Mouse (Mus musculus): ENCODE measurements around the gene Ift22.
"Not testable (repeated sequence)": the region's sequence is repeated elsewhere in the genome, so short reads cannot be mapped to it uniquely, and the experiment has no call there.

Ift22 gene

DNA sequence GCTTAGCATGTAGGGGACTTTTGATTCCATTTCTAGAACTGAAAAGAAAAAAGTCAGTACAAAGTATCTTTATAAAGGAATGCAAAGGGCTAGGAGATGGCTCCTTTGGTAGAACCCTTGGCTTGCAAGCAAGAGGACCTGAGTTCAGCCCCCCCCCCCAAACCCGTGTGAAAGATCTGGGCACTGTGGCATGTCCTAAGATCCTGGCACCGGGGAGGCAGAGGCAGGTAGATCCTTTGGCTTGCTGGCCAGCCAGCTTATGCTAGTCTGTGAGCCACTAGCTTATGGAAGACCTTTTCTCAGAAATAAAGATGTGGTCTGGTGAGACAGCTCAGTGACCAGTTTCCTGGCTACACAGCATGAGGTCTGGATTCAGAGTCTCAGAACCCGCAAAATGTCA lies 6.2 kb downstream of the Ift22 start:
- DNase-seq, result peak; percentile 57

DNA sequence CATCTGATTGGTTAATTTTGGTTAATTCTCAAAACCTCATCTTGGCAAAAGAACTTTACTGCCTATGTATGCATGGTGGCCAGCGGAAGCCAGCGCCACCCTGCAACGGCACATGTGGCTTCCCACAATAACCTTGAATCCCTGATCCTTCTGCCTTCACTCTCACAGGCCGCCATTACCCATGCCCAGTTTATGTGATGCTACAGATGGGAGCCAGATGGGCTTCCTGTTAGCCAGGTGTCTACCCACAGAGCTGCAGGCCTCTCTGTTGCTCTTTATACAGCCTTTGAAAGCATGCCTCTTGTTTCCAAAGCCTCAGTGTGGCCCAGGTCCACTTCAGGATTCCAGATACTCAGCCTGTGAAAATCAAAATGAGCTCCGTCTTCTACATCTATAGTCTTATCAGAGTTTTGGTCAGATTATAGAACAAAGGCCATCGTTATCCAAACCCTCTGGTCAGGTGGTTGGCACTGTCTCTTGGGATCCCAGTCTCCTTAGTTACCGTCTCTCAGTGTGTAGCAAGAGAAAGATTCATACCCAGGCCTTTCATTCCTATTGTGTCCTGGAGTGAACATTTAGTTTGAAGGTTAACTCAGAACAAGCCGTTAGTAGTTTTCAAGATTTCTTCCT lies 9.8 kb downstream of the Ift22 start:
- peak; percentile 79 for DNase-seq

DNA sequence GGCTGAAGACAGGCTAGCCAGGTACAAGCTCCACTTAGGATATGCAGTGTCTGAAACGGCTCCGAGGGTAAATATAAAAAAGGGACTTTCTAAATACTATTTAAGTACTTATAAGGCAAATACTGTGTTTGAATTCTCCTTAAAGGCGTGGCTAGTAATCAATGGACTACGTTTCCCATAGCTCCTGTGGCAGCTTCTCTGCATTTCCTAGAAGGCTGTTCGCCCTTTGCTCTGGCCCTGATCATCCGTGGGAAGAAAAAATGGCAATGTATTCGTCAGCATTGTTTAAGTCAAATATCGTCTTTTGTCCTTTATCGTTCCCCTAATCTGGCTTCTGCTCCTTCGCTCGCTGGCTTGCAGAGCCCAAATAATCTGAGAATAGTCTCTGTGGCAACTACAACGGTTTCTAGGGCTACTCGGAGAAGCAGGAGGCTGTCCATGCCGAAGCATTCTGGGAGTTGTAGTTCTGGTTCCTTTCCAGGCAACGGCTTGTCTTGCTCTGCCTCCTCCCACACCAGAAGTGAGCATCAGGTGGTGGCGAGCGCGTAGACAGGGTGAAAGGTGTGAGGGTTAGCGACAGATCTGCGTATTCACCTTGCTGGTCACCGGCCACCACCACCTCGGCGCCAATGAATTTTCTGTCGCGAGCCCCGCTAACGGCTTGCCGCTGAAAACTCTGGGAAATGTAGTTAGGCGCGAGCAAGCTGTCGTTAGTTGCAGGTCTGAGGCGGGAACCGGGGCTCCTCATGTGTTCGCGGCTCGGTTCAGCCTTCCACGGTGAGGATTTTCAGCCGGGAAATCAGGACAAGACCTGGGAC lies 10.9 kb downstream of the Ift22 start:
- peak; percentile 98 for DNase-seq

DNA sequence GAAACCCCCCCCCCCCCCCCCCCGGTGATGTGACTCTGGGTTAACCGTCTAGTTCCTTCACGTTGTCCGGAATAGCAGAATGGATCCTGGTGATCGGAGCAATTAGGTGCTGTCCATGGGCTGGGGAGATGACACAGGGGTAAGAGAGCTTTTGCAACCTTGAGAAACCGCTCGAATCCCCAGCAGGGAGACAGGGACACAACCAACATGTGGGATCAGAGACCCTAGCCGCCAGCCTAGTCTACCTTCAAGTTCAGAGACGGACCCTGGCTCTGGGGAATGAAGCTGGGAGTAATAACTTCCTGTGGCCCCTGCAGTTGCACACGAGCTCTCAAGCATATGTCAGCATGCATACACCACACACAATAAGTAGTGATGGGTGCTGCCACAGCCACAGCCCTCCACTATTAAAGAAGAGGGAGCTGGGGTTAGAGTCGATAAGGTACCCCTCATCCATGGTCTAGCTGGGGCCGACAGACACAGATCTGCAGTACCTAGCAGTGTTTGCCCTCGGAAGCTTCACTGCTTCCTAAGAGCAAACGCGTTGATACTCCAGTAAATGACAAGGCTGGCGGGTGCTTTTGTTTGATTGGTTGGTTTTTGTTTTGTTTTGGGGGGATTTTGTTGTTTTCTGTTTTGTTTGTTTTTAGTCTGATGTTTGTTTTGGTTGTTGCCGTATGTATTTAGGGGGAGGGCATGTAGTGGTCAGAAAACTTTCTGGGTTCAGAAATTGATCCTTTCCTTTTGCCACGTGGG lies 11.8 kb downstream of the Ift22 start:
- no peak for DNase-seq

DNA sequence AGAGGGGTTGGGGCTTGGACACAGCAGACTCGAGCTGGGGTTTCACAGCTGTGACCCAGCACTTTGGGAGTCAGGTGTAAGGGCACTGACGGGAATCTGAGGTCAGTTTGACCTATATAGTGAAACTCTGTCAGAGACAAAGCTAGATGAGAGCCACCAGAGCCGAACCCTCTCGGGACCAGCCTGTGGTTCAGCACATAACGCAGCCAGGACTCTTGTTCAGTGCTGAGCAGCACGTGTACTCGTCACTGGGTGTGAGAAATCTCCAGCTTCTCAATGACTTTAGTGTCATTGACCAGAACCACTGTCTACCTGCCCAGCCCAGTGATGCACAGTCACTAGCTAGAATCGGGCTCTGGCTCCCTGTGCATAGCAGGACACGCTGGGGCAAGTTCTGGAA lies 14.9 kb downstream of the Ift22 start:
- peak; percentile 77 for DNase-seq

DNA sequence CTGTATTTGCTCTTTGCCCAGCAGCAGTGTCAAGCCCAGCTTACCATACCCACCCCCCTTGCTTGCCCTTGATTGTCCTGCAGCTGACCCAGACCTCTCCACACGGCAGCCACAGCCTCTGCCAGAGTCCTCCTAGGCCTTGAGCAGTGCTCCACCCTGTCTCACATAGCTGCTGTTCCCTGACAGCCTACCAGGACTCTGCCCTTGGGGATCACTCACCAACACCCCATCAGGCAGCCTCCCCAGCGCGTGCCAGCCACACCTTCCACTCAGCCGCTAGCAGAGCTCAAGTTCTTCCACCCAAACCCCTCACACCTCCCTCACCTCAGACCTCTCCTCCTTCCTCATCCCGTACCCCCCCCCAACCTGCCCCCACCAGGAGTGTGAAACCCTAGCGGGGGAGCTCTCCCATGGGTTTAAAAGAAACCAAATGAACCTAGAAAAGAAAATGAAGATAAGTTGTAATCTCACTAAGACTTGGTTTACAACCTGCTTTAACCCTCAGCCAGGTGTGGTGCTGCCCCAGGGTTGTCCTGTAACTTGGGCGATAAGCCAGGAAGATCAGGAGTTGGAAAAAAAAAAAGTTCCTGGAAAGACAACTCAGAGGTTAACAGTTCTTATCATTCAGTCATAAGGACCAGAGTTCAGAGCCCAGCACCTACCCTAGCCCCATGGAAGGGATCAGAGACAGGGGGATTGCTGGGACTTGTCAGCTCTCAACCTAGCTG lies 16.0 kb downstream of the Ift22 start:
- peak; percentile 89 for DNase-seq

DNA sequence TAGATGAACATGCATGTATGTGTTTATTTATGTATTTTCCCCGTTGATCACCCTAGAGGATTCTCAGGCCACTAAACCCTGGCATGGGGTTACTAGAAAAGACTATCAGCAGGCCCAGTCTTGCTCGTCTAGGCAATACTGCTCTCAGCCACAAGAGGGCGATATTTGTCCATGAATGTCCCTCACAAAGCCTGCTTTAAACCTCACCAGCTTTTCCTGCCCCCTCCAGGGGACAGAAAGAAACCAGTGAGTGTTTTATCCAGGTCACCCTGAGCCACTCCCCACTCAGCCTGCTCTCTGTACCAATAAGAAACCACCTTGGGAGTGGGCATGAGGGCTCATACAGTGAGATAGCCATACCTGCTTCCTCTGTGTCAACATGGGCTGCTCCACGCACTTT lies 21.1 kb downstream of the Ift22 start:
- peak; percentile 95 for DNase-seq

DNA sequence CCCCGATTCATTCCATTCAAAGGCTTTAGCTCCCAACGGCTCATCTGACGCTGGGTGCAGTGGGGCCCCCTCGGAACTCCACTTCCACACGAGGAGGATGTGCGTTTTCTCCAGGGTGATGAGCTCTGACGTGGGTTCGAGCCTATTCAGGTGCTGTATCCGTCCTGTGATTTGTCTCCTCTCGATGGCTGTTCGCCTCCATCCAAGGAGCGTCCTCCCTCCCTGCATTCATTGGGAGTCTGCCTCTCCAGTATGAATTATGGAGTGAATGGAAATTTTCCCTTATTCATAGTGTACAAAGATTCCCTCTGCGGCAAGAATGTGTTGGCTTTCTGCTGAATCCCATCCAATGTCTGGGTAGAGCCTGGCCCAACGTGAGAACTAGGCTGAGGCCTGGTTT lies 23.9 kb downstream of the Ift22 start:
- DNase-seq, result no peak

DNA sequence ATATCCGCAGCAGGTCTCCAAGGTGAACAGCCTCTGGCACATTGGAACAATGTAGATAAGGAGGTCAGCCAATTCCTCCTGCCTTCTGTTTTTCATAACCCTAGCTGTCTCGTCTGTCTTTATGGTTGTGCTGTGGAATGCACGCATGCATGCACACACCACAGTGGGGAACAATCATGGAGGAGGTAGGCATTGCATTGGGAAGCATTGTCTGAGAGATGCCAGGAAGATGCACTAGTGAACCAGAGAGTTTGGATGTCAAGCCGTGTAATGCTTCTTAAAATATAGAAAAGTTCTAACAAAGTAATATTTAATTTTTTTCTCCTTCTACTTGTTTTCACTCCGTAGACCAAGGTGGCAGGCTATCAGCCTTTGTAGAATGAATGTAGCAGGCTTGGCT lies 25.0 kb downstream of the Ift22 start:
- DNase-seq, result no peak

DNA sequence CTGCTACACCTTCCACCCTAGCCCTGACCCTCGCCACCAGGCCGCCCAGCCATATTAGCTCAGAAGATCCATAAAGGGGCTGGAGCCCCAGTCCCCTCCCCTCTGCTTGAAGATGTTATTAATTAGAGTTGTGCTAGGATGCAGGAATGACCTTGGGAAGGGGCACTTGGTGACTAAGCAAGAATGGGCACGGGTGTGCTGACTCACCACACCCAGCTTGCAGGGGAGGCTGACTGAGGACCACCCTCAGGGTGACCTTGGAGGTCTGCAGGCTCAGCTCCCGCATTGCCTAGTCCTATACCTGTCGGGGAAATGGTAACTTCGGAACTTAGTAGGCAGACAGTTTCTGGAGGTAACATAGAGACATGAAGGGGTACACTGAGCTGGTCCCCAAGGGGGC lies 26.0 kb downstream of the Ift22 start:
- DNase-seq, result no peak

DNA sequence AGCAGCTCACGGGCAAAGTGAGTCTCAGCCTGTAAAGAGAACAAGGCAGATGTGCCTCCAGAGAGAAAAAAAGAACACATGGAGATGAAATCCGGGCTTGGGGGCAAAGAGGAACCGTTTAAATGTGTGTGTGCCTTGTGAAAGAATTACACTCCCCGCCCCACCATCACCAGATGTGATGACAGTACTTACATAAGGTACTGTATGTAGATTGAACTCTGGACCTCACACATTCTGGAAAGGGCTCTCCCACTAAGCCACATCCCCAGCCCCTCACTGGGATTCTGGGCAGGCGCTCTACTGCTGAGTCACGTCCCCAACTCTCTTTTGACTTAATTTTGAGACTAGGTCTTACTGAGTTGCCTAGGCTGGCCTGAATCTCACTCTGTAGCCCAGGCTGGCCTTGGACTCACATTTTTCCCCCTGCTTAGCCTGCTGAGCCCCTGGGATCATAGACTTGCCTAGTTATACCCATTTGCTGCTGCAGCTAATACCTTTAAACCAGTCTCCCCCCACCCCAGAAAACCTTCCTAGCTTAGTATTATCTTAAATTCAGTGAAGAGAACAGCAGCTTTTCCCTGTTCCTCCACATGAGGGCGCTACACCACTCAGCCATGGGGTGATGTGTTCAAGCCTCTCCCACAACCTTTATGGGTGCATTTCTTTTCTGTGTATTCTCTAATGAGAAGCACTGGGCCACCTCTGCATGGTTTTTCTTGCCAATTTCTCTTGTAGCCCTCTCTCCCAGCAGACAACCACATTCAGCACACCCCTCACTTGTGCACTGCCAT lies 28.1 kb downstream of the Ift22 start:
- no peak for DNase-seq

DNA sequence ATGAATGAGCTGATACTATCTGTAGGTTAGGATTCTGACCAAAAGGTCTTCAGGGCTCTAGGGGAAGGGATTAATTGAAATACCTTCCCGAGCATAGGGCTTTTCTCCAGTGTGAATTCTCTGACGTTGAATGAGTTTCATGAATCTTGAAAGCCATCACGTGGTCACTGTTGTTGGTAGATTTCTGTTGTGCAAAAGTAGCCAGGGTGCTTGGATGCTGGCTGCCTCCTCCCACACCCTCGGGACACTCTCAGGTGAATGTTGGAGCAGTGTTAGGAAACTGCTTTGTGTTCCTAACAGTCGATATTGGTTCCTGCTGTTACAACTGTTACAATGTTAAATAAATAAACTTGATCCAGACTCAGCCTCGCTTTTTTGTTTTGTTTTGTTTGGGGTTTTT lies 28.8 kb downstream of the Ift22 start:
- no peak for DNase-seq

DNA sequence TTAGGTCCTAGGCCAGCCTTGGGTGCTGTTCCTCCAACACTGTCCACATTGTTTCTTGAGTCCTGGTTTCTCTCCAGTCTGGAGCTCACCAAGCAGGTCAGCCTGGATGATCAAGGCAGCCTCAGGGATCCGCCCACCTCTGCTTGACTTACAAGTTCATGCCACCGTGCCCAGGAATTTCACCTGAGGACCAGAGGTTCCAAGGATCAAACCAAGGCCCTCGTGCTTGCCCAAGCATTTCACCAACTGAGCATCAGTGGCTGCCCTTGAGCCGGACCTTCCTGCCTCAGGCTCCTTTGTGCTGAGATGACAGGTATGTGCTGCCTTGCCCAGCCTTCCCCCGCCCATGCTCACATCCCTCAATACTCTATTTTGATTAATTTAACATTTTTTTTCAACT lies 29.7 kb downstream of the Ift22 start:
- no peak for DNase-seq

DNA sequence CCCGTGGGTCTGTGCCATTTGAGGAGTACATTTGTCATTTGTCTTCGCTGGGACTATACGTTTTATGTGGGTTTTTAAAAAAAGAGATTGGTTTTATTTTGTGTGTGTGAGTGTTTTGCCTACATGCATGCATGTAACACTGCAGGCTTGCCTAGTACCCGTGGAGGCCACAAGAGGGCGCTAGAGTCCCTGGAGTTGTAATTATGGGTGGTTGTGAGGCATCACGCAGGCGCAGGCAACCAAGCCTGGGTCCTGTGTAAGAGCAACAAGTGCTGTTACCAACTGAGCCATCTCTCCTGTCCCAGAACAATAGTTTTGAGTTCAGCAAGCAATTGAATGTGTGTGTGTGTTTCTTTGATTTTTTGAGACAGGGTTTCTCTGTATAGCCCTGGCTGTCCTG lies 31.3 kb downstream of the Ift22 start:
- no peak for DNase-seq

DNA sequence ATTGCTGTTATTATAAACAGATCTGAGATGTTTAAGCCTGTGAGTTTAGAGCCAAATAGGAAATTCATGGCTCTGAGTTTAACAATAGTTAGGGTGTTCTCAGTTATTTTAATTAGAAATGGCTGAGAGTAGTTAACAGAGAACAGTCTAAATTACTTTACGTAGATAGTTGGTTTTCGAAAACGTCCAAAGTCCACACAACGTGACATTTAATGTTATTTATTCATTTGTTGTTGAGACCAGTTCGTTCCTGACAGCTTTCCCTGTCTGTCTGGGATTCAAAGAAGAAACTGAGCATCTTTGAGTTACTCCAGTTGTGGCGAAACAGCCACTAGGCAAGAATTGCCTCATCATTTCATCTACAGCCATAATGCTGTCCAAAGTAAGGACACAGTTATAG lies 32.1 kb downstream of the Ift22 start:
- not testable (repeated sequence) for DNase-seq

DNA sequence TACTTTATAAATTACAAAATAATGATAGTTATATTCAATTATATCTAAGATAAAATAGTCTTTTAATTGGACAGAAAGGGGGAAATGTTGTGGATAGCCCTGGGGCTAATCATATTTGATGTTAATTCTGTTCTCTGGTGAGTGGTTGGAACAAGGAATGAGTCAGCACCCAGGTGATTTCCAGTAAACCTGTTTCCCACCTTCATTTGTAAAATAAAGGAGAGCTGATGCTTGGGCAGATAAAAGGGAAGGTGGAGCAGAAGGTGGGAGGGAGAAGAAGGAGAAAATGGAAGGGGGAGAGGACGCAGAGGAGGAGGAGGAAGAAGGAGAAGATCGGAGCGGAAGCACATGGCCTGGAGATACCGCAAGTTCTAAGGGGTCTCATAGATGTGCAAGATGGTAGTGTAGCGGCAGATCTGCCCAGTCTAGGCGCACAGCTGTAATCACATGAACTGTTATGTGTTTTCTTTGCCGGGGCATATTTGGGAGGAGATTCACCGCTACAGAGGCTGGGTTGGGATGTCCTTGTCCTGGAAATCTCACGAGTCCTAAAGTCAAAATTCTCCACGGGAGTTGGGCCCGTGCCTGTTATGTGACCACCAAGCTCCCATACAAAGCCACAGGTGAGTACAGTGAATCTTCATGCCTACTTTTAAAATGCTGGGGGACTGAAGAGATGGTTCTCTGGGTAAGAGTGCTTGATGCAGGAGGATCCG lies 33.1 kb downstream of the Ift22 start:
- DNase-seq, result no peak

DNA sequence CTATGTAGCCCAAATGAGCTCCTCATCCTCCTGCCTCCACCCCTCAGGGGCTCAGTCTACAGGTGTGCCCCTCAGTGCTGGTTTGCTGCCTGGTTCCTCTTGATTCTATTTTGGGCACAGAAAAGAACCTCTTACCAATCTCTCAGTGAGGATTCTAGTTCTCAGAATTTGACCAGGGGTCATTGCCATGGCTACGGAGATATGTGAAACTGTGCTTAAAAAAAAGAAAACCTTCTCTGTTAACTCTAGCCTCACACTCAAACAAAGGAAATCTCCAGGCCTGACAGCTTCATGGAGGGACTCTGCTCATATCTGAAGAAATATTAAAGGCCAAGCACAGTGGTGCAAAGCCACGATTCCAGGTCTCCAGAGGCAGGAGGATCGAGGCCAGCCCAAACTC lies 34.8 kb downstream of the Ift22 start:
- no peak for DNase-seq

DNA sequence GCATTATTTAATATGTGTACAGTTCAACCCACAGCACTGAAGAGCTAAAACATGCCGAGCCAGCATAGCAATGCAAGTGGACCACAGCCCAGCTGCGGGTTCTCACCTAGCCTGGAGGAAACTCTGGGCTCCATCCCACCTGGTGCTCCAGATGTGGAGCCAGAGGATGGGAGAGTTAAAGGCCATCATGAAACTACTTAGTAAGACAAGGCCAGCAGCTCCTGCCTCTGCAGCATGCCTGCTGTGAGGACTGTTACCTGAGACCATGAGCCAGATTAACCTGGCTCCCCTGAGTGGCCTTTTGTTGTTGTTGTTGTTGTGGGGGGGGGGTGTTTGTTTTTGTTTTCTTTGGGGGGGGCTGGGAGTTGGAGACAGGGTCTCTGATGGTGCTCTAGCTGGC lies 35.4 kb downstream of the Ift22 start:
- DNase-seq, result no peak

DNA sequence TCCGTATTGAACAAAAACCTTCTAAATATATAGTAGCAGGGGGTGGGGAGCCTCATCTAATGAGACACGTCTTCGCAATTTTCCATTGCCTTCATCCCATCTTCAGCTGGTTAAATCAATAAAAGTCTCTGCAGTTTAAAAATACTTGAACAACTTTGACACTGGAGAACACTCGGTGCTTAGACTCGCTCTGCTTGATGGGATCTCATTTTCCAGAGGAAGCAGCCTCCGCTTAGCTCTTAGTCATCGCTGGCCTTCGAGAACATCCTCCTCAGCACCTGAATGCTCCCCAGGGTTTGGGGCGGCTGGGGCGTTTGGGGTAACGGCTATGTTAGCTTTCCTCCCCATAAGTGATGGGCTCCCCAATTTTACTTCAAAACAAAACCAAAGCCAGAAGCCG lies 37.1 kb downstream of the Ift22 start:
- DNase-seq, result no peak

DNA sequence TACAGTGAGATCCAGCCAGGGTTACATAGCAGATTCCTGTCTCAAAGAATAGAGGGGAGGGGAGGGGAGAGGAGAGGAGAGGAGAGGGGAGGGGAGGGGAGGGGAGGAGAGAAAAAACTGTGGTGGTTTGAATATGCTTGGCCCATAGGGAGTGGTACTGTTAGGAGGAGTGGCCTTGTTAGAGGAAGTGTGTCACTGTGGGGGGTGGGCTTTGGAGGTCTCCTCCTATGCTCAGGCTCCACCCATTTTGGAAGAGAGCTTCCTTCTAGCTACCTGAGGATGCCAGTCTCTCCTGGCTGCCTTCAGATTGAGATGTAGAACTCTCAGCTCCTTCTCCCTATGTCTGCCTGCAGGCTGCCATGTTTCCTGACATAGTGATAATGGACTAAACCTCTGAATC lies 39.9 kb downstream of the Ift22 start:
- DNase-seq, result no peak

DNA sequence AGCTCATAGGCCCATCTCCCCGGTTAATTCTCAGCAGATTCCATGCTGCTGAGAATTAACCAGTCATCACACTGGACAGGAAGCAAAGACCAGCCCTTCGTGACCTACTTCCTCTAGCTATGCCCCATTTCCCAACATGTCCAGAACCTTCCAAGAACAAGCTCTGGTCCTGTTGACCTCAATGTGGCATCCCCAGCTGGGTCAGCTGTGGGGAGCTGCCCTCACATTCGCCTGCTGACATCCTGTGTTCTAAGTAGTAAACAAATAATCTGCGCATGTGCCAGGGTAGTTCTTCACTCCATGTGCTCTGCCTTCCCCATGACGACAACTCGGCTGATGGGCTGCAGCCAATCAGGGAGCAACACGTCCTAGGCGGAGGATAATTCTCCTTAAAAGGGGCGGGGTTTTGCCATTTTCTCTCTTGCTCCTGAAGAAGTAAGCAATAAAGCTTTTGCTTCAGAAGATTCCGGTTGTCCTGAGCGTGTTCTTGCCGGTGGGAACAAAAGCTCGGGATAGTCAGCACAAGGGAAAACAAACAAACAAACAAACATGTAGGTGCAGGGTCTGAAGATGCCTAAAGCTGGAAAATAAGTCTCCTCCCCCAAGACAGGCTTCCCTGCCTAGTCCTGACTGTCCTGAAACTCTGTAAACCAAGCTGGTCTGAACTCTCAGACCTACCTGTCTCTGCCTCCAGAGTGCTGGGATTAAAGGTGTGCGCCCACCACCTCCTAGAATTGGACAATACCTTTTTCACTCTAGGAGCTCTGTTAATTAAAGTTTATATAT lies 41.8 kb downstream of the Ift22 start:
- DNase-seq, result not testable (repeated sequence)
